ENCODE assay signal across 8 mouse cellular contexts in the genomic region with DNA sequence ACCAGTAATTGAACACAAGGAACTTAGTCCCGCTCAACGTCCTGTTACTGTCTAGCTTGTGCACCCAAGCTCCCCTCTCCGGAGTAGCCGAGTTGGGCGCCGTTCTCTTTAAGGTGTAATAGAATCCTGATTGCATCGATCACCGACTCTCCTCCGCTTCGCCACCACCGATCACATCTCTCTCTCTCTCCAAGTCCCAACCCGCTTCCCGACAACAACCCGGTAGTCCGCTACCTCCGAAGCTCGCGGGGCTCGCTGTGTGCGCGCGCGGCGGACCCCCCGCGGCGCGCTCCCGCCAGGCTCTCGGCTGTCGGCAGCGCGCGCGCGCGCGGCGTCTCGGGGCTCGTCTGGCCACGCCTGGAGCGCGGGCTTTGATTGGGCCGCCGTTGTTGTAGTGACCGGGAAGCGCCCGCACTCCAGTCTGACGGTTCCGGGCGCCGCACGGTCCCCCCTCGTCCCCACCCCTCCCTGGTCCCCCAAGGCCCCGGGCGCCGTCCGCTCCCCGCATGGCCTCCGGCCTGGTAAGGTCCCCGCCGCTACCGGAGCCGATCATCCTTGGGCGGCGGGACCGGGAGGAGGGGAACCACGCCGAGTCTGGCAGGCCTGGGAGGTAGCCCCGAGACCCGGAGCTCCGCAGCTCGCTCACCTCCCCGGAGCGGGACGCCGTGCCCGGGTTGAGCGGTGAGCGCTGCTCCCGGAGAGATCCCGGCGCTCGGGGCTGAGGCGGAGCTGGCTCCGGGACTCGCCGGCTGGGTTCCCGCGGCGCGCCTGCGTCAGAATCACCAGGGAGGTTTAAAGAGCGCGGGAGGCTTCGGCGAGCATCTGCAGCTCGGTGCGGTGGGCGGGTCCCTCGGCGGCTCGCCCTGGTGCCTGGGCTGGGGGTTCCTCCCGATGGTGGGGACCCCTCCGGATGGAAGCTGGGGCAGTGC. TPM values are rescaled to one million over a fixed set of nuclear protein-coding genes. Genes with fewer than 3 reads are reported as not detected.
DNase-seq lines count a peak whose midpoint lies in the region; ATAC-seq lines count a peak whose summit lies in the region.

Gene Poc1b (plus strand): TSS at position 334 of the 929 bp plus-strand sequence.

- no peaks in the 10 kb centered on the region for H3K27me3 ChIP-seq in intestine, embryonic 14.5 days (replicated peaks; ENCODE audit: control insufficient read depth, insufficient read depth, low read length)
- no peaks in the 10 kb centered on the region for H3K27me3 ChIP-seq in midbrain, embryonic 10.5 days (ENCODE audit: low read depth, poor library complexity, severe bottlenecking)

- ATAC-seq in intestine, embryonic 14.5 days (replicated peaks; ENCODE audit: low FRiP score, low TSS enrichment, low read depth), result peak; percentile 92

- peak within 1 kb of the TSS; percentile 87 for H3K9ac ChIP-seq in intestine, embryonic 14.5 days (ENCODE audit: low read length)

- H3K36me3 ChIP-seq in intestine, embryonic 14.5 days (ENCODE audit: control insufficient read depth, insufficient read depth, low read length), result peaks cover 16% of the 10 kb centered on the region; the same call in 1 of the 2 replicates
- peaks cover 39% of the 10 kb centered on the region for H3K36me3 ChIP-seq in midbrain, embryonic 10.5 days

- peak within 1 kb of the TSS; percentile 83 for H3K4me3 ChIP-seq in intestine, embryonic 14.5 days (ENCODE audit: low read depth, low read length)
- peak within 1 kb of the TSS; percentile 96 for H3K4me3 ChIP-seq in midbrain, embryonic 10.5 days

- under 1% methylated on average over 105 of the region's 106 CpGs for WGBS in intestine, embryonic 14.5 days
- WGBS in midbrain, embryonic 10.5 days, result under 1% methylated on average over 106 of the region's 106 CpGs

- H3K27ac ChIP-seq in intestine, embryonic 14.5 days (ENCODE audit: low read depth), result peak within 1 kb of the TSS; percentile 83
- H3K27ac ChIP-seq in midbrain, embryonic 10.5 days (replicated peaks), result peak within 1 kb of the TSS; percentile 96

- H3K4me2 ChIP-seq in intestine, embryonic 14.5 days (ENCODE audit: low read length), result peak within 1 kb of the TSS; percentile 77

- DNase-seq in adrenal gland, adult 18-20 months (ENCODE audit: low spot score in 2 of 2), result peak; percentile 82
- DNase-seq in embryo, embryonic 10 days (ENCODE audit: low spot score), result peak; percentile 88
- DNase-seq in gastrocnemius, postnatal 14 days, result peak; percentile 90
- peak; percentile 94 for DNase-seq in intestine, embryonic 14.5 days (ENCODE audit: low spot score)
- DNase-seq in left cerebral cortex, postnatal 36 days (ENCODE audit: low spot score in 2 of 2), result peak; percentile 85
- peak; percentile 93 for DNase-seq in midbrain, embryonic 10.5 days (ENCODE audit: low spot score)
- DNase-seq in right cerebral cortex, postnatal 4 days, result peak; percentile 88
- DNase-seq in yolk sac, embryonic 10.5 days (ENCODE audit: low spot score), result peak; percentile 91

- H3K4me1 ChIP-seq in intestine, embryonic 14.5 days (replicated peaks; ENCODE audit: control insufficient read depth, insufficient read depth, low read length), result peaks cover 16% of the 10 kb centered on the region
- H3K4me1 ChIP-seq in midbrain, embryonic 10.5 days, result peaks cover 29% of the 10 kb centered on the region

- H3K9me3 ChIP-seq in intestine, embryonic 14.5 days (ENCODE audit: control insufficient read depth, low read length), result peaks cover 11% of the 10 kb centered on the region; the same call in 1 of the 2 replicates
- H3K9me3 ChIP-seq in midbrain, embryonic 10.5 days (replicated peaks), result 0 out of 2 replicates have a peak, but pooled peaks cover 4% of the 10 kb centered on the region

- intact Hi-C loops in gastrocnemius, postnatal 14 days (cut with DNase I; ENCODE audit: low total_unique reads), result no loop called here
- intact Hi-C loops in left cerebral cortex, postnatal 36 days (cut with DNase I), result loop anchor here (5.0 kb wide), 1 partner anchor 510 kb away; no protein-coding TSS in a partner anchor

RNA-seq across cellular contexts. Expression of gene Poc1b, which starts in this region (rescaled TPM):
- total RNA-seq in adrenal gland, adult 18-20 months (2021), result 10 to 100 TPM in 1 of 2 experiments, 1 to 10 TPM in 1; 9.5 to 12.0 TPM
- total RNA-seq in gastrocnemius, postnatal 14 days (2021), result 1 to 10 TPM; 3.2 to 4.8 TPM
- 29.7 and 33.5 TPM in 2 replicates for polyA plus RNA-seq in intestine, embryonic 14.5 days (2014; fragmentation: Nextera tagmentation; extraction: Ambion mirVana)
- total RNA-seq in left cerebral cortex, postnatal 36 days (2021), result 1 to 10 TPM; 6.0 to 8.3 TPM
- polyA plus RNA-seq in midbrain, embryonic 10.5 days (2016; fragmentation: Nextera tagmentation; extraction: Ambion mirVana), result 28.3 and 32.6 TPM in 2 replicates

Comparison
In these comparisons a context has a peak if more than half of its experiments do, and no peak if none do; other contexts are left out.
1. Peak in every context shown above with its lines: DNase-seq, ATAC-seq, H3K4me3 ChIP-seq and H3K27ac ChIP-seq.